Mouse (Mus musculus): ENCODE measurements around the gene Serpinb6b. TPM values are rescaled to one million over a fixed set of nuclear protein-coding genes. Genes with fewer than 3 reads are reported as not detected.
"Not testable (repeated sequence)": the region's sequence is repeated elsewhere in the genome, so short reads cannot be mapped to it uniquely, and the experiment has no call there.

The Serpinb6b gene
- 10 to 100 TPM; 38.5 to 49.1 TPM for total RNA-seq (2021)

DNA sequence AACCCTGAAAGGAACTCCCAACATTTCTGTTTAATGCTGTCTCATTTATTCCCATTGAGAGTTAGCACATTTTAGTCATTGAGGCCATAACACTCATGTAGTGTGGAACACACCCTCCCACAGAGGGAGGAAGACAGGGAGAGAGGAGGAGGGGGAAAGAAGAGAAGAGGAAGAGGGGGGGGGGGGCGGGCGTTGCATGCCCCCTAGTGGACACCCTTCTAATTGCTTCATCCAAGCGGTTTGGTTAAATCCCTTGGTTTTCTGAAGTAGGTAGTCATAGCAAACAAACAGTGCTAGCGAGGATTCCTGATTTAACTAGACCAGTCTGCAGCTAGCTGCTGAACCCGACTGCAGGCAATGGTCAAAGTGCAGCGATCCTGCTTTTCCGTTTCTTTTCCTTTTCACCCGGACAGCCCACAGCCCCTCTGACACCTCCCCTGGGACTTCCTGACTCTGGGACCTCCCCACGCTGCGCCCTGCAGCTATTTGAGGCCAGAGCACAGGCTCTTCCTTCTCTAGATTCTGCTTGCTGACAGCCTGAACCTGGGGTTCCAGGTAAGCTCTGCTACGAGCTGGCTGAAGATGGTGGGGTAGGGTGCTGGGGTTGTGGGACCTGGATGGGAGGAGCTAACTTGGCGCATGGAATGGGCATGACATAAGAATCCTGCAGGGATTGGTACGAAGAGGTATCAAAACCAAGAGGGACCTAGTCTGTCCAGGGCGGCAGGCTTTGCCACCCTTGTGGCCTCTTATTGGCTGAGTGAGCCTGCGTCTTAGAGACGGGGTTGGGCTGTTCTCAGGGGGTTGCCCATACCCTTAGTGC is at the start of gene Serpinb6b:
Serpinb6b (plus strand) TSS at position 221 of the 823 bp plus-strand sequence.
- intact Hi-C loops (cut with DNase I) = loop anchor here (1.0 to 5.0 kb wide), 3 partner anchors 42 to 107 kb away; no protein-coding TSS in a partner anchor
- peak; percentile 47 to 66 for DNase-seq

DNA sequence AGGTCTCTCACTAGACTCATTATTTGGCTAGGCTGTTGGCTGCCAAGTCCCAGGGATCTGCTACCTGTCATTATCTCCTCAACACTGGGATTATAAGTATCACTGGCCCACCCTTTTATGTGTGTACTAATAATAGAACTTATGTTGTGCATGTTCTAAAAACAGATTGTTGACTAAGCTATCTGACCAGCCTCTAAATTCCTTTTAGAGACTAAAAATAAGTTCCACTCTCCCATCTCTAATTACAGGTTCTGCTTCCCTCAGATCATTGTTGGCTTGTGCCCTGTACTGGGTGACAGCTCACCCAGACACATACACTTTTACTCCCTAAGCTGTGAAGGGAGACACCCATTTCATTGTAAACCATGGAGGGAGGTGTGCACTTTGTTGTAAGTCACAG is 42.4 kb upstream of the Serpinb6b start:
- DNase-seq = no peak

DNA sequence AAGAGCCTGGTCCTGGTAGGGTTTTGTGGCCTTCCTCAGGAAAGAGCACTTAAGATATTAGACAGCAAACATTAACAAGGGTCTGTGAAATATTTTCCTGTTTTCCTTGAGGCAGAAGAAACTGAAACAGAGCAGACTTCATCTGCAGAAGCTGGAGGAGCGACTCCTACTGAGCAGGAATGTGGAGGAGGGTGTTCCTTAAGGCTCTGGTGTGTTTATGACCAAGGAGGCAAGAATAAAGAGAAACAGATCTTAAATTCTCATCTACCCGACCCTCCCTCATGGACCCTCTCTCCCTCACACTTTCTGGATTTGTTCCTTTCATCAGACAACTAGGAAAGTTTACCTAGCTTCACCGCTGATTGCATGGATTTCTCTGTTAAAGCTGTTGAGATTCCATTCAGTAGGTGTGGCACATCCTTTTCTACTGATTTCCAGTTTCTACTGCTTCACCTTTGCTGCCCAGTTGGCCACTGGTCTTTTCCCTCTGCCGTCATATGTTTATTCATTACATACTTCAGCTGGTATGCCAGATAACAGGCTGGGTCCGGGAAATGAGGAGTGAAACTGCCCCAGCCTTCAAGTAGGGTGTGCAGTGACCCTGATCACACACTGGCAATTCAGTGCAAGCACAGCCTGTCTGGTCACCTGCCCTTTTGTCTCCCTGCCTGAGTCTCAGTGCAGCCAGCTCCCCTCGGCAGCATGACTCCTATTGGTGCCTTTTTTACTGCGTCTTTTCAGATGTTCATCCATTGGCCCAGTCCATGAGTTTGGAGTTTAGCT is 40.2 kb upstream of the Serpinb6b start:
- intact Hi-C loops (cut with DNase I) = no loop called here
- DNase-seq = peak in 1 of 2 experiments; percentile 50

More for the DNA sequence above, 42.4 kb upstream of the Serpinb6b start:
- intact Hi-C loops (cut with DNase I) = loop anchor here (2.0 kb wide), 1 partner anchor 42 kb away; the partner anchor contains the start of gene Serpinb6b

DNA sequence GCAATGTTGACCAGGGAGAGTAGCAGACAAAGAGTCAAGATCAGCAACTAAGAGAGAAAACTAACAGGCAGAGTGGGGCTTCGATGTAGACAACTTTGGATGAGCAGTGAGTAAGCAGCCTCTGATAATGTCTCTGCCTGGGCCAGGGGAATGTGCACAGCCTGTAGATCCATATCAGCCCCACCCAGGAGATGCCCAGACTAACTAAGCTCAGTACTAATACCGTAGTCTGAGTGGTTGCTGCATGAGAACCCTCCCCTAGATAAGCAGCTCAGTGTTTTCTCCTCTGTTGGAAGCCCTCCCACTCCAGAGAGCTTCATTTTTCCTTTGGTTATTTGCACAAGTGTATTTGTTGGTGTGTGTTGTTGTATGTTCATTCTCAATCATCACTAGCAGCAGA is 38.3 kb upstream of the Serpinb6b start:
- no peak for DNase-seq
- intact Hi-C loops (cut with DNase I) = no loop called here

DNA sequence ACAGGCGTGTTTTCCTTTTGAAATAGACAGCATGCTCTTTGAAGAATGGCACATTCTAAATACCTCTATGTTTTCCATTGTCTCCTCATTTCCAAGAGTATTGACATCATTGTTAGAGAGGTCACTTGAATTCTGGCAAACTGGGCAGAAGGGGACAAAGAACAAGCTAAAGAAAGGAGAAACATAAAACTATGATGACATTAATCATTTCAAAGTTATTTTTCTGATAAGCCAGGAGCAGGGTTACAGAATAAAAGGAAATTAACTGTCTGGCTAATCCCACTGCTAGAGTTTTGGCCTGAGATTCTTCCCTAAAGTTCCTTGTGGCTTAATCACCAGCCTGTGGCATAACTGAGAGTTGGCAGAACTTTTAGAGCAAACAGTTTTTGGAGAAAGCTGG is 37.8 kb upstream of the Serpinb6b start:
- DNase-seq = no peak

DNA sequence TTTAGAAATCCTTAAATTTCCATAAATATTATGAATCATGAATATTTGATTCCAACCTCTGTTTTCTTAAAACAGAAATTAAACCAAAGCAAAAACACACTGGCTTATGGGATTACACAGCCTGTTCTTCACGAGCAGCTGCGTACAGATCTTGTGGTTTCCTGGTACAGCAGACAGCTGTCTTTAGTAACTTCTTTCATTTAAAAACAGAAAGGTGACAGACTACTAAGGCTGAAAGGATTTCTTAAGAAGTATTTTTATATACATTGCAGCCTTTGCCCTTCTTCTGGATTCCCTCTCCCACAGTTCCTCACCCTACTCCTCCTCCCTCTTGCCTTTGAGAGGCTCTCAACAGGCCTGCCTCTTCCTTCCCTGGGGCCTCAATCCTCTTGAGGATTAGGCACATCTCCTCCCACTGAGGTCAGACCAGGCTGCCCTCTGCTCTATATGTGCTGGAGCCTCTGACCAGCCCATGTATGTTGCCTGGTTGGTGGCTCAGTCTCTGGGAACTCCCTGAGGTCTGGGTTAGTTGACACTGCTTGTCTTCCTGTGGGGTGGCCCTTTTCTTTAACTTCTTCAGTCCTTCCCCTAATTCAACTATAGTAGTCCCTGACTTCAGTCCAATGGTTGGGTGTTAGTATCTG is 35.8 kb upstream of the Serpinb6b start:
- intact Hi-C loops (cut with DNase I) = no loop called here

More for the DNA sequence above, 37.8 kb upstream of the Serpinb6b start:
- intact Hi-C loops (cut with DNase I) = no loop called here

DNA sequence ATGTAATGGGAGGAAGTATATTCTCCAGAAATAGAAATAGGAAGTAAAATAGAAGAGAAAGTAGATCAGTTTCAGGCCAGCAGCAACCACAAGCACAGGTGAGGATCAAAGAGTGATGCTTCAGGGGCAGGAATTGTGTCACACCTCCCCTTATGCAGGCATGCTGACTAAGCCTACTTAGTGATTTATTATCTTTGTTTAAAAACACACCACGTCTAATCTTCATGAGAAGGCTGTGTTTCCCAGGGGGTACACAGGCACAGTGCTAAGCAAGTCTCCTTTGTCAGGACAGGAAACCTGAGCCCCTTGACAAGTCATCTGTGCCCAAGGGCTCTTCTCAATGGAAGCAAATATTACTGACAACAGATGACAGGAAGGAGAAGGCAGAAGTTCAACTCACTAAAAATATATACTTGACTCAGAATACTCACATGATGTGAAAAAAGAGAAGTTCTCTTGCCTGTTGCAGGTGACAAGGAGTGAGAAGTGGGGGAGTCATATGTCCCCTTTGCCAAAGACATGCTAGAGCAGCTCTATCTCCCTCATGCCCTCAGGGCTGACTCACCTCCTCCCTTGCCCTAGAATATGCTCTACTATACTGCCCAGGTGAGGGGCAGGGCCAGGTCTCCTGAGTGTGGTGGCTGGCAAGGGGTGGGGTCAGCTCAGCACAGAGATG is 30.2 kb upstream of the Serpinb6b start:
- DNase-seq = no peak
- intact Hi-C loops (cut with DNase I) = no loop called here

More for the DNA sequence above, 35.8 kb upstream of the Serpinb6b start:
- no peak for DNase-seq

DNA sequence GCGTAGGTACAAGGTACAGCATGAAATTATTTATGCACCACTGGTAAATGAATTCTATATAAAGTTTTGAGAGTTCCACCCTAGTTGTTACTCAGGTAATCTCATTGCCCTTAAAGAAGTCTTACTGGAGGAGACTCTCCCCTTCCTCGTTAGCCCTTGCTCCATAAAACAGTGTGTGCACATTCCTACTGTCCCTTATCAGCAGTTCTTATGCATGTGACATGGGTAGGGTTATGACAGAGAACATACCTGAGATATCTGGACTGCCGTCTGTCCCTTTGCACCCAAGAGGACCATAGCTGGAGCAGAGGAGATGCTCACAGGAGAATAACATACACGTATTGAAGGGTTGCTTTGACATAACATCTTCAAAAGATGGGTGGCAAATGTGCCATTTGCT is 26.7 kb upstream of the Serpinb6b start:
- DNase-seq; intact Hi-C loops (cut with DNase I): not testable (repeated sequence)

DNA sequence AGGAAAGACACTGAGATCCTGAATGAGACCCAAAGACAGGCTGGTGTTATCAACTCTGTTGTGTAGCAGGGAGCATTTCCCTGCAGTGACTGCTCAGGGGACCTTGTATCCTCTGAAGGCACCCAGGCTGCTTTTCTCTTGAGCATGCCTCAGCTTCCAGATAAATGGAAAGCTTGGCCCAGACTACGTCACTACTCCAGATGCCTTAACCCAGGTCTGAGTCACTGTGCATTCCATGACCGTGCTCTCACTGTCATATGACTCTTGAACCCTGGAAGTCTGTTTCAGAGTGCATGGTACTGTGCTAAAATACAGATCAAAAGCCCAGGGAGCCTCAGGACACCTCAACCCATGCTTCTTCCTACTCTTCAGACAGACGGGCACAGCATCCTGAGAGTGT is 25.8 kb upstream of the Serpinb6b start:
- DNase-seq; intact Hi-C loops (cut with DNase I): not testable (repeated sequence)

DNA sequence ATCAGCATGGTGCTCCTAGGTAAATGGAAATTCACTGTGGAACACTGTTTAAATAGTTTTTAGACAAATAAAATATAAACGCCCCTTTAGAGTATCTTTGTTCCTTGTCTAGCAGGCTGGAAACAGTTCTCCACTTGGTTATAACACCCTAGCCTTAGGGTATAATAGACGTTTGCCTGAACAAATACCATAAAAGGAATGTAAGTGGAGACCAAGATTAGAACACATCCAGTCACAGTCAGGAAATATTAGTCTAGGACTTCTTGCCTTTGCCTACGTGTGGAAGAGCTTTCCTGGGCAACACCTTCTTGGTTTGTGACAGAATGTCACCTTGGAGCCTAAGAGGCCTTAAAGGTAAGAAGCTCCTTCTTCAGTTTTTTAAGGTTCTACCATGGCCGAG is 8.5 kb upstream of the Serpinb6b start:
- no peak for DNase-seq
- intact Hi-C loops (cut with DNase I) = no loop called here

DNA sequence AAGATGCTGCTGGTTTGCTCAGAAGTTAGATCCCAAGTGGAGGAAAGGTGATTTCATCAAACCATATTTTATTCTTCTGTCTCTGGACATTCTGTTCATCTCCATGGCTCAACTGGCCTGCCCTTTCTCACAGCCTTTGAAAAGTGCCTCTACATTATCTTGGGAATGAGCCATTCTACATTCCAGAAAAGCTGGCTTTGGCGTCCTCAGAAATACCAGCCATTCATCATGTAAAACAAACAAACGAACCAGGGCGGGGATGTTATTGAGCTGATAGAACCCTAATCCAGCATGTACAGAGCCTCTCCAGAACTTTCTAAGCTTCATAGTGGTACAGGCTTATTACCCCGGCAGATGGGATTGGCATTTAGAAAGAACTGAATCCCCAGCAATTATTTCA is 7.1 kb upstream of the Serpinb6b start:
- intact Hi-C loops (cut with DNase I) = no loop called here
- no peak for DNase-seq

DNA sequence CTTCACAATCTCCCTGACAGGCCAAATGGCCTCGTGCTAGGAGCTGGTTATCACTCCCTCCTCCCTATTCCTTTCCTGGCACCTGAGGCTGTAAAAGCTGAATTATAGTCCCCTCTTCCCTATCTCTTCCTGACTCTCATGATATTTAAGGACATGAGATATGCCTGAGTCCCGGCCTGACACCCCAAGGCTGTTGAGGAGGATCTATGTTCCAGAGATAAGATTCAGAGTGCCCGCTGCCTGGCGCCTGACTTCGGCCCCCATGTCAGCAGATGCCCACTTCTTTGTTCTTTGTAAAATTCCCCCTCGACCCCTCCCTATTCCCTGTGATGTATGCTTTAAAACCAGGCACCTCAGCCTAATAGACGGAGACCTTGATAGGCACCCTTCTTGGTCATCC is 6.5 kb upstream of the Serpinb6b start:
- intact Hi-C loops (cut with DNase I) = not testable (repeated sequence)
- DNase-seq = peak in 1 of 2 experiments; percentile 24

DNA sequence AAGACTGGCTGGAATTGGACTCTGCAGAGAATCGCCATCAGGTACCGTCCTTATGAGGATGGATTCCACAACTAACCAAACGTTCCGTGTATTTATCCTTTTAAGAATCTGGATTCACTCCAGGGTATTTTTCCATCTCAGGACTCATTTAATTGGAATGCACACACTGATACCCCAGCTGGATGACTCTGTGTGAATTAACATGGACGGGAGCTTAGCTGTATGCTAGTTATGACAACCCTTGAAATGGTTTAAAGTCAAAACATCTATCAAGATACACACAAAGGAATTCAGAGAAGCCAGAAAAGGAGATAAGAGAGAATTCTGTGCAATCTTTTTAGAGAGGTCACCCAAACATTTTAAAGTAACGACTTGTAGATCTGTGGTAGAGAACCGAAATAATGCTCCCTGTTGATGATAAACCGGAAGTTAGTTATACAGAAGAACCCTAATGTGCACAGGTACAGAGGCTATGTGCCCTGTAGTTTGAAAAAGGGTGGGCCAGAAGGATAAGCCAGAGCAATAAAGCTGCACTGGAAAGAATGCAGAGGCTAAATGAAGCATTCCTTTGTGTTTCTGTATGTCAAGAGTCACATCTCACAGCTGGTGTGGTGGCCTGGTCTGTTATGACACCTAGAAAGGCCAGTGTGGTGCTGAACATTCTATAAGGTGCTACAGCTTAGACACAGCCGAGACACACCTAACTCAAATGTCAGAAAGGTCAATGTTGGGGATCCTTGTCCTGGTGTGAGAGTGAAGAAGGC is 837 bp upstream of the Serpinb6b start:
- intact Hi-C loops (cut with DNase I) = loop anchor here (2.0 kb wide), 1 partner anchor 41 kb away; no protein-coding TSS in a partner anchor
- no peak for DNase-seq

DNA sequence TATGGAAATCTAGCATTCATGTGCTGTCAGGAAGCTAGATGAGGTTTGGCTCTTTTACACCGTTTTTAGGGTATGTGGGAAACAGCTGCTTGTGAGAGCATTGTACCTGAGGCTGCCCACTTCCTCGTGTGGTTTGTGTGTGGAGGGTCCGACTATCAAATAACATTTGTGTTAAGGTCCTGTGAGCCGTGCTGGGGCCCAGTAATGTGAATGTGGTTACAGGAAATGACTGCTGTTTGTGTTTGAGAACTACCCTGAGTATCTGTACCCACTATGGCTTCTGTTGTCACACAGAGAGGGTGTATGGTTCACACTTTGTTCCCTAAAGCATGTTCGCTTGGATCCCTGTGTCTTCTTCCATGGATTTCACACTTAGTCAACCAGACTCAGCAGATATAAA is 1.1 kb downstream of the Serpinb6b start:
- no peak for DNase-seq
- intact Hi-C loops (cut with DNase I) = loop anchor here (2.0 to 5.0 kb wide), 2 partner anchors 39 to 106 kb away; no protein-coding TSS in a partner anchor

DNA sequence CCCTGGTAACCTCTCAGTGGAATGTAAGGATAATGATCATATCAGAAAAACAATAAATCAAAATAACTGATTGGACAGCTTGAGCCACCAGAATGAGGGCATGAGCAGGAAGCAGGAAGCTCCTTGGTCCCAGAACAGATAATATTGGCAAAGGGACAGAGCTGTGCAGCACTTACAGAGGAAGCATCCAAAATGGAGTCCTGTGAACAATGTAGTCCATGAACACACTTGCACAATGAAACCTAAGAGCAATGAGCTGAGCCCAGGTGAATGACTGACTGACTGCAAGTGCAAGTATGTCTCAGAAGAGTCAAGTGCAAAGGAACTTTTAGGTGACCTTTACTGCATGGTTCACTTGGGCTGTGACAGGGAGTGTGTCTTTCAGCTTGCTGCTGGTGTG is 2.2 kb downstream of the Serpinb6b start:
- no peak for DNase-seq
- intact Hi-C loops (cut with DNase I) = loop anchor here (2.0 to 5.0 kb wide), 2 partner anchors 38 to 105 kb away; no protein-coding TSS in a partner anchor

DNA sequence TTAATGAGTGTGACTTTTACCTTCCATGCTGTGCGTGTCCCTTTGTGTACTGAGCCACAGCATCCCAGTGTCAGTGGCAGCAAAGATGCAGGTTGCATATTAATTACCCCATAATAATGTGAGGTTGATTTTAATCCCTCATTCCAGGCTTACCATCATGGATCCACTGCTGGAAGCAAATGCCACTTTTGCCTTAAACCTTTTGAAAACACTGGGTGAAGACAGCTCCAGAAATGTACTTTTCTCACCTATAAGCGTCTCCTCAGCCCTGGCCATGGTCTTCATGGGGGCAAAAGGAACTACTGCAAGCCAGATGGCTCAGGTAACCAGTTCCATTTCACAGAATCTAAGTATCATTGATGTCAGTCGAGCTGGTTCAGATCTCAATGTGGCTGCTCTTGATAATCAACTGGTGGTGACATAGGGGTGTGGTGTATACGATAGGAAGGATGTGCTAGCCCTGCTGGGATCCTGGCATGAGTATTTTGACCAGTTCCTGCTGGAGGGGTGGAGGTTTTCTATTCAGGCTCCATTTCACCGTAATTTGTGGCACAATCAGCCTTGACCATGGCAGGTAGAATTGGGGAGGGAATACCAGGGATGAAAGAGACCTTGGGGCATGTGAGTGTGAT is 3.5 kb downstream of the Serpinb6b start:
- intact Hi-C loops (cut with DNase I) = loop anchor here (5.0 kb wide), 1 partner anchor 104 kb away; no protein-coding TSS in a partner anchor

DNA sequence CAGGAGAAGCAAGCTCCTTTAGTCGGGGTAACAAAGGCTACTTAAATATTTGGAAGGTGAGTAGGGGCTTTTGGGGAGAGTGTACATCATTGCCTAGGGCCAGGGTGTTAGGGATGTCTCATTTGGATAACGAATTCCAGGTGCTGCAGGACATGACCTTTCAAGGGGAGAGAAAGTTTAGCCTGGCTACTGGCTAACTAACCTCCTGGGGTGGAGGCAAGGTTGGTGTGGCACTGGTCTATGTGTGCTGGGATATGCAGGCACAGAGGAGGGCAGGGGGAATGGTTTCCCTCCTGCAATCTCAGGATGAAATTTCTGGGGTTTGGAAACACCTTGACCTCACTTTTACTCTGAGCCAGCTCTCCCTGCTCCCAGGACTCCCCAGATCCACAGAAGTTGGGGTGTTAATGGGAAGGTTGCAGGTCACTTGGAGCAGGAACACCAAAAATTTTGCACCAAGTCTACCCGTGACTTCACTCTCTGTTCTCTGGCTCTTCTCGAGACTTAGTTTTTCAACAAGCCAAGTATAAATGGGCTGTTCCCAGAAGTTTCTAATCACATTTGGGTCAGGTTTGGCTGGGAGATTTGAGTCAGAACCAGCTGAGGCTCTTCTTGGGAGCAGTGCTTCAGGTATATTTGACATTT is 4.1 kb downstream of the Serpinb6b start:
- no peak for DNase-seq
- intact Hi-C loops (cut with DNase I) = loop anchor here (5.0 kb wide), 1 partner anchor 103 kb away; no protein-coding TSS in a partner anchor

More for the DNA sequence above, 3.5 kb downstream of the Serpinb6b start:
- DNase-seq = no peak

DNA sequence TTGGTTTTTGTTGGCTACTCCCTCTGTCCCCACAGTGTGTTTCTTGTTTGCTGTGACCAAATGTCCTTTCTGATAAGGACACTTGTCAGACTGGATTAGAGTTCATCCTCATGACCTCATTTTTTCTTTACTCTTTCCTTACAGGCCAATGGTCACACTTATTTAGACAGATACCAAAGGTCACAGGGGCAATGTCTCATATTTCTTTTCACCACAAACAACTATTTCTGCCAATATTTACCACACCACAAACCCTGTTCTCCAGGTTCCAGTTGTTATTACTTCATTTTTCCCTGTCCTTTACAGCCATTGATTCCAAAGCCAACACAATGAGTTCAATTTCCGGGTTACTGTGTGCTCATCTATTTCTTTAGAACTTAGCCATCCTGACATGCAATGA is 4.6 kb downstream of the Serpinb6b start:
- no peak for DNase-seq
- intact Hi-C loops (cut with DNase I) = loop anchor here (5.0 kb wide), 1 partner anchor 103 kb away; no protein-coding TSS in a partner anchor

Measured in heart, postnatal 36 days (tissue).